In the genomic region with DNA sequence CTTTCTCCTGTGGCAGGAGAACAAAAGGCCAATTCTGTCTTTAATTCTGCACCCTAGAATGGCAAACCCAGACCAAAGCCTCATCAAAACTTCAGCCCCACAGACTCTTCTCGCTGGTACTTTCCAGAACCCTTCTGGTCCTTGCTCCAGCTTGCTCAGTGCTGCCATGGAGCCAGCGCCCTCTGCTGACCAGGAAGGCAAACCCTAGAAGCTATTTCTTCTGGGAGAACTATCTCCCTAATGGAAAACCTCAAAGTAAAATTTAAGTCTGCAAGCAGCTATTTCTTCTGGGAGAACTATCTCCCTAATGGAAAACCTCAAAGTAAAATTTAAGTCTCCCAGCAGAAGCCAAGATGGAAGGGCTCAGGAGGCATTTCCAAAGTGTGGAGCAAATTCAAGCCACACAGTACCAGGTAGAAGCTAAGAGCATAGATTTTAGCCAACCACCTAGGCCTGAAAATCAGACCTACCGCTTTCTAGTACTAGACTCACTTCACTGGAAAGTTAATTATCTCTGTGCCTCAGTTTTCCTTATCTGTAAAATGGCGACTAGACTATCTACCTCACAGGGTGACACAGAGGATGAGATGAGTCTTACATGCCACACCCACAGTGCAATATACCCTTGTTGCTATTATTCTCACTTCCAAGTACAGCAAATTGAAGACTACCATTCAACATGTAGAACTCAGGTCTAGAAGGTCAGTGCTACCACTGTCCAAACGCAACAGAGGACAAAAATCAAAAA, we compare ENCODE assay signal across 8 mouse cellular contexts. TPM values are rescaled to one million over a fixed set of nuclear protein-coding genes. Genes with fewer than 3 reads are reported as not detected.
DNase-seq lines count a peak whose midpoint lies in the region; ATAC-seq and TF ChIP-seq lines count a peak whose summit lies in the region.
"Not testable (repeated sequence)": the region's sequence is repeated elsewhere in the genome, so short reads cannot be mapped to it uniquely, and the experiment has no call there.

No protein-coding gene starts in this region.

- not testable (repeated sequence) for H3K9me3 ChIP-seq in G1E (replicated peaks); liver, embryonic 14.5 days (ENCODE audit: control insufficient read depth, low read length); lung, postnatal 0 days (ENCODE audit: low read length); stomach, postnatal 0 days (ENCODE audit: control insufficient read depth, low read length)

- WGBS in liver, embryonic 14.5 days (ENCODE audit: insufficient replicate concordance) = 24% methylated on average over 3 of the region's 5 CpGs
- WGBS in lung, postnatal 0 days = 84% methylated on average over 3 of the region's 5 CpGs
- 92% methylated on average over 3 of the region's 5 CpGs for WGBS in stomach, postnatal 0 days

- not testable (repeated sequence) for H3K4me3 ChIP-seq in G1E (ENCODE audit: low read depth, low read length); gastrocnemius, adult 2 months; layer of hippocampus, adult 2 months; liver, embryonic 14.5 days (ENCODE audit: insufficient read depth in 1 of 2, low read depth in 2 of 2, low read length in 2 of 2); lung, postnatal 0 days (ENCODE audit: low read depth, low read length); stomach, postnatal 0 days (ENCODE audit: low read depth, low read length)

- peak overlapping the region; percentile 34 for H3K4me2 ChIP-seq in liver, embryonic 14.5 days (ENCODE audit: low read depth)
- H3K4me2 ChIP-seq in lung, postnatal 0 days (replicated peaks; ENCODE audit: low read depth, low read length); stomach, postnatal 0 days (replicated peaks; ENCODE audit: low read depth): not testable (repeated sequence)

- TF ChIP-seq EP300 in liver, embryonic 14.5 days (IDR thresholded peaks at IDR 0.05; ENCODE audit: low read depth); lung, postnatal 0 days (IDR thresholded peaks at IDR 0.05); stomach, postnatal 0 days (optimal IDR thresholded peaks at IDR 0.05): not testable (repeated sequence)

- not testable (repeated sequence) for H3K27me3 ChIP-seq in G1E (ENCODE audit: insufficient read depth, low read length); liver, embryonic 14.5 days (ENCODE audit: control insufficient read depth, insufficient read depth, low read length); lung, postnatal 0 days (replicated peaks; ENCODE audit: insufficient read depth, low read length); stomach, postnatal 0 days (ENCODE audit: control insufficient read depth, insufficient read depth, low read length)

- peak; percentile 24; the same call in 1 of the 2 replicates for ATAC-seq in G1E (ENCODE audit: extremely low read depth, insufficient number of reproducible peaks, low FRiP score, poor library complexity, severe bottlenecking)
- ATAC-seq in common myeloid progenitor, adult 5-6 weeks (replicated peaks; ENCODE audit: low read depth, poor library complexity, severe bottlenecking) = peak; percentile 80
- peak; percentile 17 to 56; a peak in 1 of 4 replicates for ATAC-seq in hematopoietic stem cell, adult 5-6 weeks (replicated peaks in 1 of 2; ENCODE audit: insufficient read depth in 1 of 2, low FRiP score in 2 of 2, low TSS enrichment in 1 of 2, low read depth in 1 of 2, poor library complexity in 2 of 2, severe bottlenecking in 2 of 2)
- peak; percentile 83 for ATAC-seq in liver, embryonic 14.5 days (ENCODE audit: insufficient read depth)
- peak; percentile 30; the same call in 1 of the 2 replicates for ATAC-seq in lung, postnatal 0 days
- ATAC-seq in stomach, postnatal 0 days (ENCODE audit: low FRiP score, low TSS enrichment) = not testable (repeated sequence)

- not testable (repeated sequence) for H3K36me3 ChIP-seq in G1E (replicated peaks); liver, embryonic 14.5 days (replicated peaks; ENCODE audit: control insufficient read depth, insufficient read depth, low read depth); lung, postnatal 0 days (ENCODE audit: insufficient read depth, low read length); stomach, postnatal 0 days (ENCODE audit: control insufficient read depth, insufficient read depth, low read length)

- not testable (repeated sequence) for TF ChIP-seq CTCF in G1E (IDR thresholded peaks at IDR 0.05; ENCODE audit: low read depth, low read length)
- TF ChIP-seq CTCF in gastrocnemius, adult 2 months (IDR thresholded peaks at IDR 0.05) = peak; percentile 15; the same call in 1 of the 2 replicates
- TF ChIP-seq CTCF in layer of hippocampus, adult 2 months (conservative IDR thresholded peaks at IDR 0.05) = peak; percentile 46
- TF ChIP-seq CTCF in liver, embryonic 14.5 days (IDR thresholded peaks at IDR 0.05; ENCODE audit: low read depth) = 0 out of 2 replicates have a peak, but pooled peaks have one; percentile 19
- peak; percentile 4; the same call in 1 of the 2 replicates for TF ChIP-seq CTCF in lung, postnatal 0 days (IDR thresholded peaks at IDR 0.05)
- peak; percentile 41 for TF ChIP-seq CTCF in stomach, postnatal 0 days (IDR thresholded peaks at IDR 0.05; ENCODE audit: low read depth)

- H3K27ac ChIP-seq in gastrocnemius, adult 2 months; layer of hippocampus, adult 2 months; liver, embryonic 14.5 days; lung, postnatal 0 days (ENCODE audit: low read length); stomach, postnatal 0 days (replicated peaks): not testable (repeated sequence)

- H3K9ac ChIP-seq in liver, embryonic 14.5 days (replicated peaks); lung, postnatal 0 days (replicated peaks; ENCODE audit: low read depth); stomach, postnatal 0 days (ENCODE audit: low read length): not testable (repeated sequence)

- DNase-seq in G1E (ENCODE audit: low spot score); gastrocnemius, adult 2 months; layer of hippocampus, adult 2 months (ENCODE audit: low spot score in 2 of 2); liver, embryonic 14.5 days (ENCODE audit: low read depth in 3 of 3, low spot score in 3 of 3); lung, postnatal 0 days (ENCODE audit: low spot score); stomach, postnatal 0 days (ENCODE audit: low spot score): not testable (repeated sequence)

- intact Hi-C loops in gastrocnemius, adult 2 months (cut with DNase I) = not testable (repeated sequence)

- not testable (repeated sequence) for H3K4me1 ChIP-seq in G1E (ENCODE audit: insufficient read depth, low read depth, low read length); liver, embryonic 14.5 days (replicated peaks; ENCODE audit: control insufficient read depth in 2 of 2, insufficient read depth in 2 of 2, low read length in 1 of 2); lung, postnatal 0 days (ENCODE audit: insufficient read depth, low read depth, low read length); stomach, postnatal 0 days (replicated peaks; ENCODE audit: control insufficient read depth, insufficient read depth)

RNA-seq across cellular contexts. Expression of a gene that starts 21.6 kb away (rescaled TPM):
- not detected in 2 replicates for total RNA-seq in G1E (2014; fragmentation: Nextera tagmentation)
- total RNA-seq in G1E (2017) = 0.11 and 0.12 TPM in 2 replicates
- 0.01 TPM in 1 of 2 replicates, not detected in the other for polyA plus RNA-seq in G1E (2012)
- total RNA-seq in common myeloid progenitor, adult 5-6 weeks (2017) = not detected in 2 replicates
- under 1 TPM in 1 of 2 experiments, not detected in 1; 0.08 TPM for total RNA-seq in gastrocnemius, adult 2 months (2021)
- total RNA-seq in hematopoietic stem cell, adult 5-6 weeks (2017) = not detected in 2 replicates
- 1 to 10 TPM; 3.7 TPM for total RNA-seq in layer of hippocampus, adult 2 months (2021)
- 4.3 and 4.6 TPM in 2 replicates for polyA plus RNA-seq in liver, embryonic 14.5 days (2012; rRNA removed)
- polyA plus RNA-seq in liver, embryonic 14.5 days (2014; fragmentation: Nextera tagmentation; extraction: Ambion mirVana) = 5.7 and 7.2 TPM in 2 replicates
- 29.6 and 37.6 TPM in 2 replicates for polyA plus RNA-seq in lung, postnatal 0 days (2015; fragmentation: Nextera tagmentation; extraction: Ambion mirVana)
- polyA plus RNA-seq in stomach, postnatal 0 days (2015; fragmentation: Nextera tagmentation; extraction: Ambion mirVana) = 24.7 and 25.2 TPM in 2 replicates
